Mouse (Mus musculus) intestine, embryonic 16.5 days (tissue): ENCODE measurements around the gene Rufy1. TPM values are rescaled to one million over a fixed set of nuclear protein-coding genes. Genes with fewer than 3 reads are reported as not detected.
A peak's percentile ranks its signal among the peaks of the same experiment; 100 is the strongest.

ENCODE experiments used
- ATAC-seq: fragments of 200-750 bp; cut with Nextera tagmentation; 2 replicates; pipeline ENCODE4 v1.8.0; 2017; ENCODE audit warnings: moderate TSS enrichment, moderate library complexity
- H3K27ac ChIP-seq: fragments of 300-500 bp; sonication (generic); 2 replicates; pipeline ENCODE4 v1.5.1; 2014; ENCODE audit warnings: mild to moderate bottlenecking, low read length
- H3K27me3 ChIP-seq: fragments of 300-500 bp; sonication (generic); replicated peaks from 2 replicates; pipeline ENCODE4 v1.6.1; 2014; ENCODE audit warnings: low read length, control low read depth, mixed read lengths; ENCODE audit not compliant: control insufficient read depth, insufficient read depth
- H3K36me3 ChIP-seq: fragments of 300-500 bp; sonication (generic); 2 replicates; pipeline ENCODE4 v1.6.1; 2014; ENCODE audit warnings: low read length, control low read depth; ENCODE audit not compliant: control insufficient read depth, insufficient read depth
- H3K4me1 ChIP-seq: fragments of 300-500 bp; sonication (generic); 2 replicates; pipeline ENCODE4 v1.6.1; 2014; ENCODE audit warnings: low read length, control low read depth, mixed read lengths; ENCODE audit not compliant: control insufficient read depth, insufficient read depth
- H3K4me2 ChIP-seq: fragments of 300-500 bp; sonication (generic); 2 replicates; pipeline ENCODE4 v1.6.1; 2014; ENCODE audit warnings: low read depth, low read length, control low read depth
- H3K4me3 ChIP-seq: fragments of 300-500 bp; sonication (generic); 2 replicates; pipeline ENCODE4 v1.5.1; 2014; ENCODE audit warnings: mild to moderate bottlenecking, low read length
- H3K9ac ChIP-seq: fragments of 300-500 bp; sonication (generic); 2 replicates; pipeline ENCODE4 v1.6.1; 2014; ENCODE audit warnings: low read depth, low read length
- H3K9me3 ChIP-seq: fragments of 300-500 bp; sonication (generic); 2 replicates; pipeline ENCODE4 v1.6.1; 2016; ENCODE audit warnings: low read length, control low read depth; ENCODE audit not compliant: control insufficient read depth
- WGBS: fragments of 180-500 bp; shearing (Covaris S2); extraction: QIAGEN DNeasy Blood & Tissue Kit; methylation state at CpG from one replicate; pipeline ENCODE4 v1.1.7; 2014; 5-methylcytosine and 5-hydroxymethylcytosine counted together
- polyA plus RNA-seq: library from polyadenylated mRNA; unstranded; fragments of >200 nt; fragmentation: Nextera tagmentation; extraction: Ambion mirVana; gene quantifications from 2 replicates; pipeline ENCODE4 v1.2.1, GENCODE M21; 2015

Rufy1 gene
- polyA plus RNA-seq, 1 experiment from 2014 or later: 19.5 TPM

- under 1% methylated on average over 76 of the region's 76 CpGs for WGBS
- no peaks in the 10 kb centered on the region for H3K27me3 ChIP-seq
- H3K4me1 ChIP-seq: peaks cover 14% of the 10 kb centered on the region
- peak within 1 kb of the TSS; percentile 92 for H3K4me2 ChIP-seq
- no peaks in the 10 kb centered on the region for H3K9me3 ChIP-seq
- peak within 1 kb of the TSS; percentile 99 for H3K9ac ChIP-seq
- H3K4me3 ChIP-seq: peak within 1 kb of the TSS; percentile 96
- H3K36me3 ChIP-seq: no peaks in the 10 kb centered on the region
- peak; percentile 91 for ATAC-seq
- peak within 1 kb of the TSS; percentile 100 for H3K27ac ChIP-seq
These were observed 53.7 kb downstream of the Rufy1 start, which contains the start of gene Hnrnph1 for GRCm38 (mm10) chr11:50376911-50377891. Gene Hnrnph1 (plus strand): TSS chr11:50376990.

- 28% methylated on average over 10 of the region's 10 CpGs for WGBS
These were observed 54.7 kb downstream of the Rufy1 start for GRCm38 (mm10) chr11:50376156-50376790.

GRCm38 (mm10) chr11:50375421-50375820 lies 55.5 kb downstream of the Rufy1 start:
- ATAC-seq: no peak
- H3K4me1 ChIP-seq: peaks cover 12% of the 10 kb centered on the region
- no peaks in the 10 kb centered on the region for H3K9me3 ChIP-seq
- no peaks in the 10 kb centered on the region for H3K36me3 ChIP-seq
- no peaks in the 10 kb centered on the region for H3K27me3 ChIP-seq
- no peak overlapping the region for H3K4me3 ChIP-seq
- no peak overlapping the region for H3K27ac ChIP-seq
- 89% methylated on average over 5 of the region's 5 CpGs for WGBS
- no peak overlapping the region for H3K9ac ChIP-seq
- no peak overlapping the region for H3K4me2 ChIP-seq

More at GRCm38 (mm10) chr11:50376156-50376790, 54.7 kb downstream of the Rufy1 start:
- Histone ChIP-seq H3K4me2 (peak overlapping the region; percentile 92), H3K9me3 (no peaks in the 10 kb centered on the region), H3K4me3 (peak overlapping the region; percentile 96), H3K36me3 (no peaks in the 10 kb centered on the region), H3K4me1 (peaks cover 13% of the 10 kb centered on the region), H3K27me3 (no peaks in the 10 kb centered on the region), H3K9ac (peak overlapping the region; percentile 91), H3K27ac (peak overlapping the region; percentile 98)
- ATAC-seq: no peak

GRCm38 (mm10) chr11:50374286-50375015 lies 56.5 kb downstream of the Rufy1 start:
- peaks cover 8% of the 10 kb centered on the region for H3K4me1 ChIP-seq
- H3K9me3 ChIP-seq: no peaks in the 10 kb centered on the region
- 85% methylated on average over 13 of the region's 13 CpGs for WGBS
- no peaks in the 10 kb centered on the region for H3K27me3 ChIP-seq
- H3K9ac ChIP-seq: no peak overlapping the region
- no peak overlapping the region for H3K4me2 ChIP-seq
- no peak for ATAC-seq
- no peak overlapping the region for H3K27ac ChIP-seq
- no peak overlapping the region for H3K4me3 ChIP-seq
- H3K36me3 ChIP-seq: no peaks in the 10 kb centered on the region

GRCm38 (mm10) chr11:50373621-50374020 lies 57.3 kb downstream of the Rufy1 start:
- 86% methylated on average over 1 of the region's 1 CpGs for WGBS
- H3K27me3 ChIP-seq: no peaks in the 10 kb centered on the region

DNA sequence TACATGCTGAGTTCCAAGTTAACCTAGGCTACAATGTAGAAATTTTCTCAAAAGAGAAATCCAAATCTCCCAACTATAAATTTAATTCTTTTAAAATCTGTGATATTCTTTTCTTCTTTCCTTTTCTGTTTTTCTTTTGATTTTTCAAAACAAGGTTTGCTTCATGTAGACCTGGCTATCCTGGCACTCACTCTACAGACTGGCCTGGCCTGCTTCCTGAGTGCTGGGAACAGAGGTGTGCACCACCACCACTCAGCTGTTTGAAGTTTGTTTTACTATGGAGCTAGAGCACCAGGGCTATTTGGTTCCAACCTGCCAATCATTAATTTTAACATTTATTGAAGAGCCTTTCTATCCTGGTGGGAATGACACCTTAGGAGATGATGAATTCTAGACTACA lies 57.8 kb downstream of the Rufy1 start:
- Histone ChIP-seq H3K27ac (no peak overlapping the region), H3K4me1 (peaks cover 9% of the 10 kb centered on the region), H3K4me3 (no peak overlapping the region), H3K27me3 (no peaks in the 10 kb centered on the region), H3K9me3 (no peaks in the 10 kb centered on the region), H3K36me3 (no peaks in the 10 kb centered on the region), H3K4me2 (no peak overlapping the region), H3K9ac (no peak overlapping the region)
- no peak for ATAC-seq

More at GRCm38 (mm10) chr11:50373621-50374020, 57.3 kb downstream of the Rufy1 start:
- no peak overlapping the region for H3K9ac ChIP-seq
- no peak for ATAC-seq
- H3K9me3 ChIP-seq: no peaks in the 10 kb centered on the region
- H3K4me3 ChIP-seq: no peak overlapping the region
- no peak overlapping the region for H3K27ac ChIP-seq
- no peak overlapping the region for H3K4me2 ChIP-seq
- peaks cover 9% of the 10 kb centered on the region for H3K4me1 ChIP-seq
- H3K36me3 ChIP-seq: no peaks in the 10 kb centered on the region

GRCm38 (mm10) chr11:50371911-50372310 lies 59.0 kb downstream of the Rufy1 start:
- Histone ChIP-seq H3K4me2 (no peak overlapping the region), H3K9me3 (no peaks in the 10 kb centered on the region), H3K9ac (peak overlapping the region; percentile 74; the same call in 1 of the 2 replicates), H3K36me3 (no peaks in the 10 kb centered on the region), H3K4me1 (peaks cover 9% of the 10 kb centered on the region), H3K27ac (no peak overlapping the region), H3K4me3 (no peak overlapping the region; the same call in 1 of the 2 replicates), H3K27me3 (no peaks in the 10 kb centered on the region)
- no peak for ATAC-seq
- 100% methylated on average over 1 of the region's 1 CpGs for WGBS

DNA sequence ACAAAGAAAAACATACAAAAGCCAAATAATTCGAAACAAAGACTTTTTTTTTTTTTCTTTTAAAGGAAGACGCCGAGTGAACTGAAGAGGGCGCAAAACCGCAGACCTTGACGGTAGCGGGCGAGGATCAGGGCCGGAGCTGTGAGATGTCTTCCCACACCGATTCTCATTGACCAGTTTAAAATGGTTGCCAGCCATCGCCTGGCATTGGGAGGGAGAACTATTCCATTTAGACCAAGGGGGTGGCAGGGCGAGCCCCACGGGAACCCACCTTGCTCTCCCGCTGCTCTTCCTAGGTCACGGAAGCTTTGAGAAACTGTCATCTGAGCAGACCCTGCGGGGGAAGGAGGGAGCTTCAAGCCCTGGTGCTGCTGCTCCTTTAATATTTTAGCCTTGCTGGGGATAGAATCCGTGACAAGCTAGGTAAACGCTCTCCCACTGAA lies 59.5 kb downstream of the Rufy1 start:
- 0 out of 2 replicates have a peak, but pooled peaks have one; percentile 52 for ATAC-seq
- Histone ChIP-seq H3K4me1 (peaks cover 7% of the 10 kb centered on the region), H3K27ac (no peak overlapping the region), H3K27me3 (no peaks in the 10 kb centered on the region), H3K9me3 (no peaks in the 10 kb centered on the region), H3K4me3 (peak overlapping the region; percentile 44), H3K9ac (peak overlapping the region; percentile 74), H3K36me3 (no peaks in the 10 kb centered on the region), H3K4me2 (peak overlapping the region; percentile 74)
- WGBS: 2% methylated on average over 18 of the region's 18 CpGs
